In the genomic region with DNA sequence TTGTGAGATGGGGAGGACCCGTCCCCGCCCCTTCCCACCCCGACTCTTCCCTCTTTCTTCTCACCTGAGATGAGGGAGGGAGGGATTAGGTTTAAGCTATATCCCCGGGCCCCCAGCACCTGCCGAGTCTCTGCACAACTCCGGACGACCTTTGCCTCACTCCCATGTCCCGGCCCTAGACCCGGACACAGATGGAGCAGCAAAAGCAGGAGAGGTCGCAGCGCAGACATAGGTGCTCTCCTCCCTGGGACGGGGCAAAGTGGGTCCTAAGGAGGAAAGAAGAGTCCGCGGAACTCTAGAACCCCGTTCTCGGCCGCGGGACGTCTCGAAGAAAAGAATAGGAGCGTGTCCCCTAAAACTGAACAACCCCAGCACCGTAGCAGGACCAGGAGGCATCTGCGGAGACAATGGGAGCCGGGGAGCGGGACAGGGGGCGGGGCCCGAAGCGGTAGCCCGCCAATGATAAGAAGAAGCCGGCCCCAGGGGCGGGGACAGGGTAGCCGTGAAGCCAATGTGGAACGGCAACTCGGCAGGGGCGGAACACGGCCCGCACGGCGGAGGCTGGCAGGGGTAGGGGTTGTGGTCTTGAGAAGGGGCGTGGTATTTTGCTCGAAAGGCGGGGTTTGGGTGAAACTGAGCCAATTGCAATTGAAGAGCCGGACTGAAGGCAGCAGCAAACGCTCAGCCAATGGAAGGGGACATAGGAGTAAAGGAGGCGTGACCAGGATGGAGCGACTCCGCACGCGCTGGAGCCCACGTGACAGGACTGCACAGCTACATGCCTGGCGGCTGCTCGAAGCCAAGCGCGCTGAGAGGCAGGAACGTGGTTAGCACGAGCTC, we compare ENCODE assay signal across 8 mouse cellular contexts. TPM values are rescaled to one million over a fixed set of nuclear protein-coding genes. Genes with fewer than 3 reads are reported as not detected.
DNase-seq lines count a peak whose midpoint lies in the region; ATAC-seq and TF ChIP-seq lines count a peak whose summit lies in the region.

A gene (minus strand): TSS at position 374 of the 840 bp plus-strand sequence.
A gene (minus strand): TSS at position 421 of the 840 bp plus-strand sequence.
A gene (plus strand): TSS at position 656 of the 840 bp plus-strand sequence.

- peaks cover 6% of the 10 kb centered on the region; the same call in 1 of the 2 replicates for H3K4me1 ChIP-seq in heart, embryonic 11.5 days (ENCODE audit: control insufficient read depth, insufficient read depth, low read length)
- H3K4me1 ChIP-seq in kidney, embryonic 14.5 days (ENCODE audit: control insufficient read depth, insufficient read depth, low read length) = peaks cover 28% of the 10 kb centered on the region
- H3K4me1 ChIP-seq in liver, embryonic 11.5 days (replicated peaks; ENCODE audit: control insufficient read depth, insufficient read depth, low read length) = peaks cover 4% of the 10 kb centered on the region

- H3K79me3 ChIP-seq in C2C12 (ENCODE audit: low read depth) = no peaks in the 10 kb centered on the region

- H3K4me3 ChIP-seq in C2C12 (ENCODE audit: insufficient read depth, poor library complexity, severe bottlenecking) = no peak within 1 kb of the TSS
- peak within 1 kb of the TSS; percentile 65 for H3K4me3 ChIP-seq in heart, embryonic 11.5 days (ENCODE audit: low read depth, low read length)
- H3K4me3 ChIP-seq in kidney, embryonic 14.5 days (ENCODE audit: low read length) = peak within 1 kb of the TSS; percentile 69
- peak within 1 kb of the TSS; percentile 61 for H3K4me3 ChIP-seq in liver, embryonic 11.5 days (ENCODE audit: low read depth, low read length)

- peak; percentile 99 for DNase-seq in brain, embryonic 18.5 days (ENCODE audit: low read depth, low spot score)
- peak; percentile 96 for DNase-seq in liver, embryonic 11.5 days (ENCODE audit: low spot score)
- DNase-seq in spleen, postnatal 14 days (ENCODE audit: low spot score in 2 of 2) = peak; percentile 64 to 65

- peak within 1 kb of the TSS; percentile 75 for H3K9ac ChIP-seq in heart, embryonic 11.5 days (ENCODE audit: low read depth, low read length)
- H3K9ac ChIP-seq in kidney, embryonic 14.5 days (ENCODE audit: low read depth, low read length) = peak within 1 kb of the TSS; percentile 72
- peak within 1 kb of the TSS; percentile 65 for H3K9ac ChIP-seq in liver, embryonic 11.5 days (ENCODE audit: low read depth, low read length)

- no peak for TF ChIP-seq CTCF in C2C12 (IDR thresholded peaks at IDR 0.05; ENCODE audit: control insufficient read depth, insufficient read depth, insufficient read length)

- no peaks in the 10 kb centered on the region for H3K27me3 ChIP-seq in C2C12 (ENCODE audit: control insufficient read depth, insufficient read depth, insufficient read length)
- H3K27me3 ChIP-seq in heart, embryonic 11.5 days (ENCODE audit: control insufficient read depth, insufficient read depth, low read length) = no peaks in the 10 kb centered on the region
- no peaks in the 10 kb centered on the region for H3K27me3 ChIP-seq in kidney, embryonic 14.5 days (ENCODE audit: control insufficient read depth, insufficient read depth, low read length)
- peaks cover 18% of the 10 kb centered on the region for H3K27me3 ChIP-seq in liver, embryonic 11.5 days (replicated peaks; ENCODE audit: control insufficient read depth, insufficient read depth, low read length)

- 1% methylated on average over 56 of the region's 56 CpGs for WGBS in heart, embryonic 11.5 days (ENCODE audit: insufficient replicate concordance)
- WGBS in kidney, embryonic 14.5 days = under 1% methylated on average over 56 of the region's 56 CpGs
- WGBS in liver, embryonic 11.5 days = under 1% methylated on average over 56 of the region's 56 CpGs

- ATAC-seq in erythroid progenitor cell, adult 5-6 weeks (replicated peaks; ENCODE audit: low FRiP score, poor library complexity, severe bottlenecking) = peak; percentile 97
- peak; percentile 97 for ATAC-seq in heart, embryonic 11.5 days (replicated peaks; ENCODE audit: insufficient number of reproducible peaks, low FRiP score, low TSS enrichment)
- peak; percentile 99 for ATAC-seq in kidney, embryonic 14.5 days (ENCODE audit: low FRiP score, low TSS enrichment)
- ATAC-seq in liver, embryonic 11.5 days (replicated peaks; ENCODE audit: low FRiP score) = peak; percentile 99
- peak; percentile 92 for ATAC-seq in monocyte, adult 5-6 weeks (replicated peaks; ENCODE audit: insufficient number of reproducible peaks, low FRiP score, low TSS enrichment, poor library complexity, severe bottlenecking)

- peak within 1 kb of the TSS; percentile 80 for H3K4me2 ChIP-seq in heart, embryonic 11.5 days
- peak within 1 kb of the TSS; percentile 67 for H3K4me2 ChIP-seq in kidney, embryonic 14.5 days (replicated peaks; ENCODE audit: low read depth, low read length)
- peak within 1 kb of the TSS; percentile 91 for H3K4me2 ChIP-seq in liver, embryonic 11.5 days

- H3K27ac ChIP-seq in heart, embryonic 11.5 days (ENCODE audit: low read depth, low read length) = no peak within 1 kb of the TSS
- H3K27ac ChIP-seq in kidney, embryonic 14.5 days (ENCODE audit: low read depth, low read length) = 0 out of 2 replicates have a peak within 1 kb of the TSS, but pooled peaks have one; percentile 32
- no peak within 1 kb of the TSS for H3K27ac ChIP-seq in liver, embryonic 11.5 days (ENCODE audit: low read depth, low read length)

- no peaks in the 10 kb centered on the region; the same call in 1 of the 2 replicates for H3K9me3 ChIP-seq in heart, embryonic 11.5 days (replicated peaks; ENCODE audit: control insufficient read depth, low read length)
- peaks cover 5% of the 10 kb centered on the region; the same call in 1 of the 2 replicates for H3K9me3 ChIP-seq in kidney, embryonic 14.5 days (ENCODE audit: control insufficient read depth, low read length)
- no peaks in the 10 kb centered on the region for H3K9me3 ChIP-seq in liver, embryonic 11.5 days (ENCODE audit: control insufficient read depth, low read length)

- no peaks in the 10 kb centered on the region for H3K79me2 ChIP-seq in C2C12 (ENCODE audit: control insufficient read depth, insufficient read depth)

- H3ac ChIP-seq in C2C12 (ENCODE audit: control insufficient read depth, insufficient read length, low read depth) = no peak within 1 kb of the TSS

- no peaks in the 10 kb centered on the region for H3K36me3 ChIP-seq in C2C12 (ENCODE audit: control insufficient read depth, insufficient read depth)
- H3K36me3 ChIP-seq in heart, embryonic 11.5 days (ENCODE audit: control insufficient read depth, insufficient read depth, low read length) = 0 out of 2 replicates have a peak, but pooled peaks cover 3% of the 10 kb centered on the region
- H3K36me3 ChIP-seq in kidney, embryonic 14.5 days (ENCODE audit: control insufficient read depth, insufficient read depth, low read length) = peaks cover 12% of the 10 kb centered on the region
- H3K36me3 ChIP-seq in liver, embryonic 11.5 days (ENCODE audit: control insufficient read depth, insufficient read depth, low read length) = no peaks in the 10 kb centered on the region; the same call in 1 of the 2 replicates

TF ChIP-seq in C2C12, 6 proteins besides CTCF, POLR2A, EP300 and RAD21:
- TF ChIP-seq USF1 (IDR thresholded peaks at IDR 0.05; ENCODE audit: low read depth) = peak; percentile 23
- TF ChIP-seq CEBPB (IDR thresholded peaks at IDR 0.05; ENCODE audit: low read depth) = no peak
- no peak for TF ChIP-seq MYOG (IDR thresholded peaks at IDR 0.05; ENCODE audit: control insufficient read depth, extremely low read depth, insufficient read length)
- TF ChIP-seq MYOD1 (IDR thresholded peaks at IDR 0.05; ENCODE audit: control insufficient read depth, insufficient read length, low read depth) = no peak
TF ChIP-seq in C2C12: peak in this region for 1.

RNA-seq across cellular contexts. Expression of the first gene that starts in this region (rescaled TPM):
- polyA plus RNA-seq in C2C12 (2012; fragmentation: generic; extraction: Trizol) = not detected
- total RNA-seq in erythroid progenitor cell, adult 5-6 weeks (2015; ENCODE audit: low replicate concordance) = not detected in 2 replicates
- total RNA-seq in erythroid progenitor cell, adult 5-6 weeks (2017; ENCODE audit: low replicate concordance) = not detected in 2 replicates
- polyA plus RNA-seq in heart, embryonic 11.5 days (2014; fragmentation: Nextera tagmentation; extraction: Ambion mirVana) = 0.10 and 0.14 TPM in 2 replicates
- not detected in 2 replicates for polyA plus RNA-seq in kidney, embryonic 14.5 days (2014; fragmentation: Nextera tagmentation; extraction: Ambion mirVana)
- polyA plus RNA-seq in liver, embryonic 11.5 days (2014; fragmentation: Nextera tagmentation; extraction: Ambion mirVana) = 0.05 and 0.12 TPM in 2 replicates
- not detected in 3 replicates for total RNA-seq in monocyte, adult 5-6 weeks (2017)

RNA-seq across cellular contexts. Expression of the second gene that starts in this region (rescaled TPM):
- 0.60 TPM for polyA plus RNA-seq in C2C12 (2012; fragmentation: generic; extraction: Trizol)
- not detected in 2 replicates for total RNA-seq in erythroid progenitor cell, adult 5-6 weeks (2015; ENCODE audit: low replicate concordance)
- total RNA-seq in erythroid progenitor cell, adult 5-6 weeks (2017; ENCODE audit: low replicate concordance) = 0.39 TPM in 1 of 2 replicates, not detected in the other
- polyA plus RNA-seq in heart, embryonic 11.5 days (2014; fragmentation: Nextera tagmentation; extraction: Ambion mirVana) = 2.9 and 3.0 TPM in 2 replicates
- 5.1 and 7.9 TPM in 2 replicates for polyA plus RNA-seq in kidney, embryonic 14.5 days (2014; fragmentation: Nextera tagmentation; extraction: Ambion mirVana)
- 1.9 and 2.7 TPM in 2 replicates for polyA plus RNA-seq in liver, embryonic 11.5 days (2014; fragmentation: Nextera tagmentation; extraction: Ambion mirVana)
- 0.53 to 0.87 TPM (median 0.67 TPM) in 3 replicates for total RNA-seq in monocyte, adult 5-6 weeks (2017)

RNA-seq across cellular contexts. Expression of the third gene that starts in this region (rescaled TPM):
- 0.05 TPM for polyA plus RNA-seq in C2C12 (2012; fragmentation: generic; extraction: Trizol)
- total RNA-seq in erythroid progenitor cell, adult 5-6 weeks (2015; ENCODE audit: low replicate concordance) = 52.4 and 92.6 TPM in 2 replicates
- 51.5 and 56.2 TPM in 2 replicates for total RNA-seq in erythroid progenitor cell, adult 5-6 weeks (2017; ENCODE audit: low replicate concordance)
- polyA plus RNA-seq in heart, embryonic 11.5 days (2014; fragmentation: Nextera tagmentation; extraction: Ambion mirVana) = 1.8 and 4.4 TPM in 2 replicates
- 3.1 and 4.5 TPM in 2 replicates for polyA plus RNA-seq in kidney, embryonic 14.5 days (2014; fragmentation: Nextera tagmentation; extraction: Ambion mirVana)
- polyA plus RNA-seq in liver, embryonic 11.5 days (2014; fragmentation: Nextera tagmentation; extraction: Ambion mirVana) = 7.1 and 8.1 TPM in 2 replicates
- 1.3 to 2.2 TPM (median 1.6 TPM) in 3 replicates for total RNA-seq in monocyte, adult 5-6 weeks (2017)

Comparison
In these comparisons a context has a peak if more than half of its experiments do, and no peak if none do; other contexts are left out.
1. RNA of the third gene that starts in this region (total RNA-seq): 51.5 to 92.6 TPM in erythroid progenitor cell, adult 5-6 weeks; 1.3 to 2.2 TPM in monocyte, adult 5-6 weeks; every median in the first group is over 10 times any median in the second.
2. Peak in every context shown above with its lines, with median percentiles within 50 percentile points of each other: DNase-seq, ATAC-seq, H3K4me2 ChIP-seq and H3K9ac ChIP-seq.